Mouse (Mus musculus): ENCODE results near the gene Rbm47. TPM values are rescaled to one million over a fixed set of nuclear protein-coding genes. Genes with fewer than 3 reads are reported as not detected.

Rbm47 gene
- polyA plus RNA-seq, 1 experiment = 0.05 TPM

- no peak for TF ChIP-seq GATA1 (IDR thresholded peaks at IDR 0.05; ENCODE audit: low read length)
- no peak for TF ChIP-seq TAL1 (IDR thresholded peaks at IDR 0.05; ENCODE audit: low read length)
- Histone ChIP-seq H3K27me3 (ENCODE audit: control insufficient read depth) (no peaks in the 10 kb centered on the region), H3K4me1 (ENCODE audit: control insufficient read depth) (no peaks in the 10 kb centered on the region), H3K4me3 (replicated peaks) (no peak overlapping the region), H3K9me3 (ENCODE audit: control insufficient read depth, low read length) (peaks cover 2% of the 10 kb centered on the region), H3K36me3 (ENCODE audit: control insufficient read depth) (peaks cover 2% of the 10 kb centered on the region; the same call in 1 of the 2 replicates)
Observed at GRCm38 (mm10) chr5:66015449-66015961, 157.4 kb downstream of the Rbm47 start.

GRCm38 (mm10) chr5:66014437-66014836, 158.5 kb downstream of the Rbm47 start:
- Histone ChIP-seq H3K4me3 (replicated peaks) (no peak overlapping the region), H3K27me3 (ENCODE audit: control insufficient read depth) (no peaks in the 10 kb centered on the region), H3K9me3 (ENCODE audit: control insufficient read depth, low read length) (peaks cover 2% of the 10 kb centered on the region; the same call in 1 of the 2 replicates), H3K4me1 (ENCODE audit: control insufficient read depth) (no peaks in the 10 kb centered on the region), H3K36me3 (ENCODE audit: control insufficient read depth) (peaks cover 2% of the 10 kb centered on the region; the same call in 1 of the 2 replicates)
- TF ChIP-seq TAL1 (IDR thresholded peaks at IDR 0.05; ENCODE audit: low read length) = no peak
- no peak for TF ChIP-seq GATA1 (IDR thresholded peaks at IDR 0.05; ENCODE audit: low read length)

GRCm38 (mm10) chr5:66013999-66014398, 158.9 kb downstream of the Rbm47 start:
- no peak for TF ChIP-seq TAL1 (IDR thresholded peaks at IDR 0.05; ENCODE audit: low read length)
- no peaks in the 10 kb centered on the region for H3K4me1 ChIP-seq (ENCODE audit: control insufficient read depth)
- peaks cover under 1% of the 10 kb centered on the region; the same call in 1 of the 2 replicates for H3K9me3 ChIP-seq (ENCODE audit: control insufficient read depth, low read length)
- no peaks in the 10 kb centered on the region for H3K27me3 ChIP-seq (ENCODE audit: control insufficient read depth)
- no peak overlapping the region for H3K4me3 ChIP-seq (replicated peaks)
- H3K36me3 ChIP-seq (ENCODE audit: control insufficient read depth) = peaks cover under 1% of the 10 kb centered on the region; the same call in 1 of the 2 replicates

- H3K36me3 ChIP-seq (ENCODE audit: control insufficient read depth) = no peaks in the 10 kb centered on the region
- no peaks in the 10 kb centered on the region for H3K4me1 ChIP-seq (ENCODE audit: control insufficient read depth)
- no peaks in the 10 kb centered on the region for H3K9me3 ChIP-seq (ENCODE audit: control insufficient read depth, low read length)
- H3K27me3 ChIP-seq (ENCODE audit: control insufficient read depth) = no peaks in the 10 kb centered on the region
- H3K4me3 ChIP-seq (replicated peaks) = no peak overlapping the region
- TF ChIP-seq TAL1 (IDR thresholded peaks at IDR 0.05; ENCODE audit: low read length) = no peak
- TF ChIP-seq GATA1 (IDR thresholded peaks at IDR 0.05; ENCODE audit: low read length) = no peak
Observed at GRCm38 (mm10) chr5:66008245-66008967, 164.5 kb downstream of the Rbm47 start.

GRCm38 (mm10) chr5:66005041-66005678, 167.8 kb downstream of the Rbm47 start:
- Histone ChIP-seq H3K4me1 (ENCODE audit: control insufficient read depth) (no peaks in the 10 kb centered on the region), H3K9me3 (ENCODE audit: control insufficient read depth, low read length) (no peaks in the 10 kb centered on the region), H3K27me3 (ENCODE audit: control insufficient read depth) (no peaks in the 10 kb centered on the region), H3K4me3 (replicated peaks) (no peak overlapping the region), H3K36me3 (ENCODE audit: control insufficient read depth) (no peaks in the 10 kb centered on the region)
- TF ChIP-seq TAL1 (IDR thresholded peaks at IDR 0.05; ENCODE audit: low read length) = no peak
- TF ChIP-seq GATA1 (IDR thresholded peaks at IDR 0.05; ENCODE audit: low read length) = no peak

- H3K4me1 ChIP-seq (ENCODE audit: control insufficient read depth) = no peaks in the 10 kb centered on the region
- H3K36me3 ChIP-seq (ENCODE audit: control insufficient read depth) = no peaks in the 10 kb centered on the region
- no peaks in the 10 kb centered on the region for H3K27me3 ChIP-seq (ENCODE audit: control insufficient read depth)
- no peak for TF ChIP-seq GATA1 (IDR thresholded peaks at IDR 0.05; ENCODE audit: low read length)
- no peak for TF ChIP-seq TAL1 (IDR thresholded peaks at IDR 0.05; ENCODE audit: low read length)
- no peaks in the 10 kb centered on the region for H3K9me3 ChIP-seq (ENCODE audit: control insufficient read depth, low read length)
- H3K4me3 ChIP-seq (replicated peaks) = no peak within 1 kb of the TSS
Observed at GRCm38 (mm10) chr5:66004134-66004925, 168.6 kb downstream of the Rbm47 start, which contains the start of gene 9130230L23Rik. TSS of gene 9130230L23Rik (minus strand) at chr5:66004285.

- Histone ChIP-seq H3K4me1 (ENCODE audit: control insufficient read depth) (no peaks in the 10 kb centered on the region), H3K27me3 (ENCODE audit: control insufficient read depth) (no peaks in the 10 kb centered on the region), H3K36me3 (ENCODE audit: control insufficient read depth) (no peaks in the 10 kb centered on the region), H3K4me3 (replicated peaks) (no peak overlapping the region), H3K9me3 (ENCODE audit: control insufficient read depth, low read length) (no peaks in the 10 kb centered on the region)
- TF ChIP-seq TAL1 (IDR thresholded peaks at IDR 0.05; ENCODE audit: low read length) = no peak
- TF ChIP-seq GATA1 (IDR thresholded peaks at IDR 0.05; ENCODE audit: low read length) = no peak
Observed at GRCm38 (mm10) chr5:66001232-66001631, 171.7 kb downstream of the Rbm47 start.

- Histone ChIP-seq H3K4me1 (ENCODE audit: control insufficient read depth) (no peaks in the 10 kb centered on the region), H3K36me3 (ENCODE audit: control insufficient read depth) (no peaks in the 10 kb centered on the region), H3K4me3 (replicated peaks) (no peak overlapping the region), H3K27me3 (ENCODE audit: control insufficient read depth) (no peaks in the 10 kb centered on the region), H3K9me3 (ENCODE audit: control insufficient read depth, low read length) (no peaks in the 10 kb centered on the region)
- TF ChIP-seq TAL1 (IDR thresholded peaks at IDR 0.05; ENCODE audit: low read length) = no peak
- no peak for TF ChIP-seq GATA1 (IDR thresholded peaks at IDR 0.05; ENCODE audit: low read length)
Observed at GRCm38 (mm10) chr5:66000567-66001125, 172.3 kb downstream of the Rbm47 start.
